Mouse (Mus musculus): Measurements from ENCODE around the gene Rtp2.

DNA sequence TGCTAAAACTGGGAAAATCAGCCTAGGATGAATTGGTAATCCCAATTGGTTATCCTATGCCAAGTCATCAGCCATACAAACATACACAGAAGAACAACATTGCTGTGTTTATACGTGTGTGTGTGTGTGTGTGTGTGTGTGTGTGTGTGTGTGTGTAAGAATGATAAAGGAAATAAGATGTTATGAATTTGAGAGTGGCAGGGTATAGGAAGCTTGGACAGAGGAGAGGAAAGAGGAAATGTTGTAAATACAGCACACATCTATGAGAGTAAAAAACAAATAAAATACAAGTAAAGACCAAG, 21.7 kb upstream of the Rtp2 start:
- TF ChIP-seq POLR2A (IDR thresholded peaks at IDR 0.05; ENCODE audit: low read depth, low read length) = no peak
- no peak for TF ChIP-seq CTCF (IDR thresholded peaks at IDR 0.05; ENCODE audit: borderline replicate concordance, insufficient read depth, low read length)

Measured in embryonic fibroblast, embryonic 13.5 days (primary cell).